Mouse (Mus musculus) CH12.LX (cell line): Measurements from ENCODE around the gene Cd93. TPM values are rescaled to one million over a fixed set of nuclear protein-coding genes. Genes with fewer than 3 reads are reported as not detected.

Experiments
- DNase-seq: peaks from one replicate; pipeline ENCODE4 v3.0.0-alpha.2; 2013; ENCODE audit errors: extremely low read depth
- H3K27ac ChIP-seq: 2 replicates; pipeline ENCODE4 v1.5.1; 2012; ENCODE audit warnings: low read depth, mild to moderate bottlenecking, control low read depth, moderate library complexity; ENCODE audit not compliant: insufficient read depth
- H3K27me3 ChIP-seq: replicated peaks from 2 replicates; pipeline ENCODE3; 2012; ENCODE audit warnings: inconsistent platforms
- H3K36me3 ChIP-seq, 2 experiments: replicated peaks in 1 of 2; 2 replicates each; pipeline versions ENCODE3 to v1.6.1; 2012; ENCODE audit warnings: inconsistent platforms in 1 of 2, low read length in 1 of 2, mild to moderate bottlenecking in 1 of 2, mixed read lengths in 1 of 2, moderate library complexity in 1 of 2; ENCODE audit not compliant: control insufficient read depth in 1 of 2, insufficient read depth in 1 of 2
- H3K4me1 ChIP-seq, 2 experiments: 2 replicates each; pipeline ENCODE4 v1.6.1; 2012; ENCODE audit warnings: inconsistent platforms in 1 of 2, moderate library complexity in 1 of 2; ENCODE audit not compliant: insufficient read depth in 2 of 2, control insufficient read depth in 1 of 2
- H3K4me2 ChIP-seq: 2 replicates; pipeline ENCODE4 v1.6.1; 2012; ENCODE audit warnings: low read depth, mild to moderate bottlenecking, control low read depth; ENCODE audit not compliant: poor library complexity, insufficient read depth, severe bottlenecking
- H3K4me3 ChIP-seq, 3 experiments: fragments of 150-350 bp in 1 of 3; sonication (generic) in 1 of 3; replicated peaks in 1 of 3; 2 replicates each; pipeline versions ENCODE3 to v1.5.1; 2011 to 2012; ENCODE audit warnings: low read depth in 2 of 3, low read length in 2 of 3, mild to moderate bottlenecking in 2 of 3, moderate library complexity in 2 of 3, control low read depth in 1 of 3, improper control_type of control experiment in 1 of 3, inconsistent platforms in 1 of 3, mixed read lengths in 1 of 3; ENCODE audit not compliant: poor library complexity in 1 of 3
- H3K79me2 ChIP-seq: replicated peaks from 2 replicates; pipeline ENCODE4 v1.6.1; 2012; ENCODE audit warnings: mild to moderate bottlenecking, moderate library complexity; ENCODE audit not compliant: control insufficient read depth, poor library complexity, insufficient read depth, severe bottlenecking; ENCODE audit errors: extremely low read depth
- H3K9ac ChIP-seq: 2 replicates; pipeline ENCODE4 v1.6.1; 2012; ENCODE audit warnings: low read depth, mild to moderate bottlenecking, control low read depth, moderate library complexity; ENCODE audit not compliant: insufficient read depth
- H3K9me3 ChIP-seq: replicated peaks from 2 replicates; pipeline ENCODE3; 2012; ENCODE audit warnings: low read length, inconsistent platforms, mixed read lengths
- BHLHE40 ChIP-seq: IDR thresholded peaks from 2 replicates; pipeline ENCODE4 v1.6.1; 2011; ENCODE audit warnings: mild to moderate bottlenecking, low read depth, low read length, improper control_type of control experiment
- CHD1 ChIP-seq: IDR thresholded peaks from 2 replicates; pipeline ENCODE4 v1.6.1; 2012; ENCODE audit warnings: low read depth, low read length, improper control_type of control experiment, inconsistent platforms
- CTCF ChIP-seq, 2 experiments: IDR thresholded peaks in 1 of 2; conservative IDR thresholded peaks in 1 of 2; 2 replicates each; pipeline ENCODE4 v1.5.1; 2011 to 2012; ENCODE audit warnings: low read depth in 2 of 2, low read length in 2 of 2, improper control_type of control experiment in 1 of 2, inconsistent platforms in 1 of 2, mild to moderate bottlenecking in 1 of 2, moderate library complexity in 1 of 2
- E2F4 ChIP-seq: IDR thresholded peaks from 2 replicates; pipeline ENCODE4 v1.6.1; 2011; ENCODE audit warnings: low read depth, low read length, improper control_type of control experiment; ENCODE audit not compliant: insufficient replicate concordance
- EP300 ChIP-seq: IDR thresholded peaks from 2 replicates; pipeline ENCODE4 v1.6.1; 2011; ENCODE audit warnings: low read length, improper control_type of control experiment
- ETS1 ChIP-seq: conservative IDR thresholded peaks from 2 replicates; pipeline ENCODE4 v1.6.1; 2012; ENCODE audit warnings: low read depth, mild to moderate bottlenecking, inconsistent platforms, low read length, improper control_type of control experiment, moderate library complexity
- HCFC1 ChIP-seq: IDR thresholded peaks from 2 replicates; pipeline ENCODE4 v1.6.1; 2012; ENCODE audit warnings: low read depth, mild to moderate bottlenecking, inconsistent platforms, low read length, improper control_type of control experiment
- IRF4 ChIP-seq: IDR thresholded peaks from 2 replicates; pipeline ENCODE4 v1.6.1; 2014; ENCODE audit warnings: low read depth, mild to moderate bottlenecking, inconsistent platforms, low read length, improper control_type of control experiment
- JUN ChIP-seq: IDR thresholded peaks from 2 replicates; pipeline ENCODE4 v1.6.1; 2011; ENCODE audit warnings: low read depth, mild to moderate bottlenecking, low read length, improper control_type of control experiment, moderate library complexity; ENCODE audit not compliant: insufficient read depth
- JUND ChIP-seq: conservative IDR thresholded peaks from 2 replicates; pipeline ENCODE4 v1.6.1; 2011; ENCODE audit warnings: low read depth, low read length, improper control_type of control experiment
- MAFK ChIP-seq: IDR thresholded peaks from 2 replicates; pipeline ENCODE4 v1.6.1; 2011; ENCODE audit warnings: low read length, improper control_type of control experiment; ENCODE audit not compliant: insufficient replicate concordance
- MAX ChIP-seq: IDR thresholded peaks from 2 replicates; pipeline ENCODE4 v1.6.1; 2011; ENCODE audit warnings: low read length, improper control_type of control experiment
- MEF2A ChIP-seq: IDR thresholded peaks from 2 replicates; pipeline ENCODE4 v1.6.1; 2014; ENCODE audit warnings: low read depth, mild to moderate bottlenecking, inconsistent platforms, low read length, improper control_type of control experiment, borderline replicate concordance
- MXI1 ChIP-seq: IDR thresholded peaks from 2 replicates; pipeline ENCODE4 v1.6.1; 2011; ENCODE audit warnings: mild to moderate bottlenecking, low read depth, low read length, improper control_type of control experiment
- MYC ChIP-seq: IDR thresholded peaks from 2 replicates; pipeline ENCODE4 v1.6.1; 2011; ENCODE audit warnings: low read depth, mild to moderate bottlenecking, improper control_type of control experiment, low read length
- NELFE ChIP-seq: IDR thresholded peaks from 2 replicates; pipeline ENCODE4 v1.6.1; 2011; ENCODE audit warnings: low read depth, low read length, improper control_type of control experiment
- NRF1 ChIP-seq: IDR thresholded peaks from 2 replicates; pipeline ENCODE4 v1.6.1; 2014; ENCODE audit warnings: low read depth, mild to moderate bottlenecking, inconsistent platforms, low read length, improper control_type of control experiment, moderate library complexity
- PAX5 ChIP-seq: IDR thresholded peaks from 2 replicates; pipeline ENCODE4 v1.6.1; 2012; ENCODE audit warnings: low read length, inconsistent platforms, mixed read lengths
- POLR2AphosphoS2 ChIP-seq: IDR thresholded peaks from 2 replicates; pipeline ENCODE4 v1.6.1; 2011; ENCODE audit warnings: low read depth, low read length, improper control_type of control experiment
- UBTF ChIP-seq: IDR thresholded peaks from 2 replicates; pipeline ENCODE4 v1.6.1; 2012; ENCODE audit warnings: low read depth, mild to moderate bottlenecking, inconsistent platforms, low read length, improper control_type of control experiment, moderate library complexity
- USF1 ChIP-seq: IDR thresholded peaks from 2 replicates; pipeline ENCODE4 v1.6.1; 2014; ENCODE audit warnings: low read depth, mild to moderate bottlenecking, inconsistent platforms, low read length, improper control_type of control experiment
- ZC3H11A ChIP-seq: IDR thresholded peaks from 2 replicates; pipeline ENCODE4 v1.6.1; 2012; ENCODE audit warnings: low read depth, mild to moderate bottlenecking, inconsistent platforms, low read length, improper control_type of control experiment
- ZKSCAN1 ChIP-seq: IDR thresholded peaks from 2 replicates; pipeline ENCODE4 v1.6.1; 2012; ENCODE audit warnings: low read depth, inconsistent platforms, low read length, improper control_type of control experiment, borderline replicate concordance
- ZNF384 ChIP-seq: IDR thresholded peaks from 2 replicates; pipeline ENCODE4 v1.6.1; 2012; ENCODE audit warnings: low read depth, low read length, improper control_type of control experiment, inconsistent platforms
- dilution Hi-C: fragments of 300-500 bp; cut with MboI; formaldehyde crosslinking; loops from 2 replicates; pipeline ENCODE4 v1.14.3; 2020; ENCODE audit warnings: low sequenced_read_pairs; ENCODE audit not compliant: extremely low pct_unique_long_range_greater_than_20kb, extremely low pct_ligation_motif_present
- in situ Hi-C: fragments of 300-500 bp; cut with MboI; formaldehyde crosslinking; loops from 3 replicates; pipeline ENCODE4 v1.14.3; 2019; ENCODE audit warnings: low sequenced_read_pairs, low pct_ligation_motif_present, low pct_unique_long_range_greater_than_20kb, mixed read lengths
- polyA plus RNA-seq: library from polyadenylated mRNA; unstranded; fragments of >175 nt; gene quantifications from 2 replicates; pipeline ENCODE4 v1.2.1, GENCODE M21; 2012; ENCODE audit warnings: low read depth; ENCODE audit not compliant: insufficient read length
- total RNA-seq, 2 experiments: library from RNA; depleted of rRNA; stranded (reverse); fragments of 300-350 nt in 1 of 2; fragments of >200 nt in 1 of 2; gene quantifications; 2 replicates each; pipeline ENCODE4 v1.2.3; 2012 to 2014

Cd93 gene
- total and polyA plus RNA-seq, 3 experiments = 0.04 to 0.08 (median 0.07) TPM

DNA sequence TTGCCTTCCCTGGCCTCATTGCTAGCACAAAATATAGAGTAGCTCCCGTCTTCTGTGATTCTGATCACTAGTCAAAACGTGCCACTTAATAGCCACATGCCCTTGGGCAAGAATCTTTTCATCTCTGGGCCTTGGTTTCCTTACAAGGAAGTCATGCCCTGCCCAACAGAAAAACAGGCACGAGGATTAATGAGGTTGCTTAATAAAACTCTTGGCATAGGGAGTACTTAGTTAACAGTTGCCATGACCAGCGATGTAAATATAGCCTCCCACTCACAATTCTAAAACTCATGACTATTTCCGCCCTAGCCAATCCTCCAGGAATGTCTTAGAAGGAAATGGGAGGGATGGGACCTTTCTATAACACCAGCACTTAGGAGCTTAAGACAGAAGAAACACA, 8.1 kb upstream of the Cd93 start:
- TF ChIP-seq NELFE (no peak), CTCF (conservative IDR thresholded peaks at IDR 0.05 in 1 of 2, IDR thresholded peaks at IDR 0.05 in 1 of 2; ENCODE audit: low read depth in 2 of 2, low read length in 2 of 2) (no peak), MYC (no peak), PAX5 (no peak), E2F4 (no peak), POLR2AphosphoS2 (no peak), BHLHE40 (no peak), ZC3H11A (no peak), MAX (no peak), MEF2A (no peak), JUN (no peak), HCFC1 (no peak), USF1 (no peak), IRF4 (no peak), NRF1 (no peak), JUND (no peak), MXI1 (no peak), ZKSCAN1 (no peak)
- H3K4me2 ChIP-seq = no peak overlapping the region
- no peak overlapping the region for H3K4me3 ChIP-seq
- H3K27ac ChIP-seq = no peak overlapping the region
- no peaks in the 10 kb centered on the region for H3K79me2 ChIP-seq
- H3K4me1 ChIP-seq = peaks cover 0 to 35% of the 10 kb centered on the region in 2 experiments; a peak in 2 of 4 replicates
- H3K9ac ChIP-seq = no peak overlapping the region
- dilution Hi-C loops = no loop called here
- DNase-seq = no peak
- in situ Hi-C loops = no loop called here
- H3K27me3 ChIP-seq = no peaks in the 10 kb centered on the region
- H3K9me3 ChIP-seq = no peaks in the 10 kb centered on the region
- no peaks in the 10 kb centered on the region for H3K36me3 ChIP-seq

DNA sequence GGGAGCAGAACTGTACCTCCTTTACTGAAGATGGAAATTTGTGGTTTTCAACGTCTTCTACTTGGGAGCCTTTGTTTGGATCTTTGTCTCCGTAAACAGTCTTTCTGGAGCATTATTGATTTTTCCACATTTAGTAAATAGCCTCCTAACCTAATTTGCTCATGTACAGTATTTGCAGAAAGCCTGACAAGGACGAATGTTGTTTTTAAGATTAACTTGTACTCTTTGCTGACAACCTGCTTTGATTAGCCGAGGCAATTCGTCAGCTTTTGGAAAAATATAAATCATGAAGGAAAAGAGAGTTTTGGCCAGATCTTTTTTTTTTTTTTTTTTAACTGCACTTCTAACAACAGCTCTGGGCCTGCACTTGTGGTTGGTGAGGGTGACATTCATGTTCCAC, 7.3 kb upstream of the Cd93 start:
- H3K27me3 ChIP-seq = no peaks in the 10 kb centered on the region
- H3K4me1 ChIP-seq = peaks cover 0 to 35% of the 10 kb centered on the region in 2 experiments; a peak in 2 of 4 replicates
- no peaks in the 10 kb centered on the region for H3K79me2 ChIP-seq
- in situ Hi-C loops = no loop called here
- H3K9me3 ChIP-seq = no peaks in the 10 kb centered on the region
- no peak overlapping the region for H3K27ac ChIP-seq
- DNase-seq = no peak
- H3K4me2 ChIP-seq = no peak overlapping the region
- H3K9ac ChIP-seq = no peak overlapping the region
- dilution Hi-C loops = no loop called here
- no peaks in the 10 kb centered on the region for H3K36me3 ChIP-seq
- H3K4me3 ChIP-seq = no peak overlapping the region
- no peak for TF ChIP-seq EP300
- TF ChIP-seq CHD1 = no peak
- TF ChIP-seq UBTF = no peak
- TF ChIP-seq ETS1 = no peak
- peak; percentile 47; the same call in 1 of the 2 replicates for TF ChIP-seq ZNF384
- TF ChIP-seq MAFK = no peak
- no peak for TF ChIP-seq NRF1
